Mouse (Mus musculus) ES-Bruce4 (cell line): Measurements from ENCODE around the gene Tmem80. TPM values are rescaled to one million over a fixed set of nuclear protein-coding genes. Genes with fewer than 3 reads are reported as not detected.

ENCODE experiments used
- H3K27ac ChIP-seq: 2 replicates; pipeline ENCODE4 v1.5.1; 2012; ENCODE audit warnings: low read length, inconsistent platforms; ENCODE audit not compliant: insufficient read depth
- H3K27me3 ChIP-seq: 2 replicates; pipeline ENCODE4 v1.6.1; 2012; ENCODE audit warnings: mild to moderate bottlenecking, low read length, inconsistent platforms; ENCODE audit not compliant: control insufficient read depth, poor library complexity, insufficient read depth, severe bottlenecking
- H3K36me3 ChIP-seq: 2 replicates; pipeline ENCODE4 v1.6.1; 2012; ENCODE audit warnings: inconsistent platforms, mild to moderate bottlenecking, low read length, moderate library complexity; ENCODE audit not compliant: control insufficient read depth, poor library complexity, insufficient read depth, severe bottlenecking
- H3K4me1 ChIP-seq: one replicate; pipeline ENCODE4 v1.8.1; 2011; ENCODE audit warnings: low read length; ENCODE audit not compliant: control insufficient read depth, insufficient read depth
- H3K4me3 ChIP-seq: 2 replicates; pipeline ENCODE4 v1.5.1; 2011; ENCODE audit warnings: low read depth, mild to moderate bottlenecking, low read length
- H3K9ac ChIP-seq: 2 replicates; pipeline ENCODE4 v1.6.1; 2012; ENCODE audit warnings: low read depth, mild to moderate bottlenecking, inconsistent platforms; ENCODE audit not compliant: poor library complexity, severe bottlenecking
- H3K9me3 ChIP-seq: replicated peaks from 2 replicates; pipeline ENCODE4 v1.6.1; 2012; ENCODE audit warnings: mild to moderate bottlenecking, low read length, inconsistent platforms; ENCODE audit not compliant: control insufficient read depth, poor library complexity, insufficient read depth, severe bottlenecking
- CTCF ChIP-seq: IDR thresholded peaks from one replicate; pipeline ENCODE4 v1.8.1; 2011; ENCODE audit warnings: low read depth, low read length
- EP300 ChIP-seq: IDR thresholded peaks from 2 replicates; pipeline ENCODE4 v1.6.1; 2011; ENCODE audit warnings: low read depth, low read length; ENCODE audit not compliant: insufficient read depth
- POLR2A ChIP-seq: IDR thresholded peaks from one replicate; pipeline ENCODE4 v1.8.1; 2011; ENCODE audit warnings: low read length; ENCODE audit not compliant: insufficient read depth
- polyA plus RNA-seq: library from polyadenylated mRNA; stranded (reverse); fragments of >200 nt; gene quantifications from 2 replicates; pipeline ENCODE4 v1.2.4, GENCODE M21; 2011; ENCODE audit warnings: low read depth; ENCODE audit not compliant: missing spikeins, insufficient read depth, insufficient read length

Gene Tmem80
- polyA plus RNA-seq, 1 experiment = 7.0 TPM

DNA sequence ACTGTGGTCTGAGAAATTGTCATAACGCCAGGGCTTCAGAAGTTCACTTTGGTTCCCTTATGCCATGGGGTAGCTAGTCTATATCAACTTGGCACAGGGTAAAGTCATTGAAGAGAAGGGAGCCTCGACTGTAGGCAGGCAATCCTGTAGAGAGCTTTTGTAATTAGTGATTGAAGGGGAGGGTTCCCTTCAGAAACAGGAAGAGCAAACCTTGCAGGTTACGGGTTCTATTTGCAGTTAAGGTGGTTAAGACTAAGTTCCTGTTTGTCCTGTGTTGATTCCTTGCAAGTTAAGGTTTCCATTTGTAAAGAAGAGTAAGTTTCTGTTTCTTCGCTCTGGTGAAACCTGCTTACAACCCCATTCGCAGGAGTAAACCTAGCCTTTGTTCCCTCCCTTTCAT, 42.4 kb downstream of the Tmem80 start:
- no peaks in the 10 kb centered on the region for H3K4me1 ChIP-seq
- TF ChIP-seq CTCF = no peak
- H3K9me3 ChIP-seq = no peaks in the 10 kb centered on the region
- no peaks in the 10 kb centered on the region for H3K27me3 ChIP-seq
- H3K4me3 ChIP-seq = no peak overlapping the region
- peak overlapping the region; percentile 49 for H3K27ac ChIP-seq
- no peak overlapping the region for H3K9ac ChIP-seq
- no peaks in the 10 kb centered on the region for H3K36me3 ChIP-seq

DNA sequence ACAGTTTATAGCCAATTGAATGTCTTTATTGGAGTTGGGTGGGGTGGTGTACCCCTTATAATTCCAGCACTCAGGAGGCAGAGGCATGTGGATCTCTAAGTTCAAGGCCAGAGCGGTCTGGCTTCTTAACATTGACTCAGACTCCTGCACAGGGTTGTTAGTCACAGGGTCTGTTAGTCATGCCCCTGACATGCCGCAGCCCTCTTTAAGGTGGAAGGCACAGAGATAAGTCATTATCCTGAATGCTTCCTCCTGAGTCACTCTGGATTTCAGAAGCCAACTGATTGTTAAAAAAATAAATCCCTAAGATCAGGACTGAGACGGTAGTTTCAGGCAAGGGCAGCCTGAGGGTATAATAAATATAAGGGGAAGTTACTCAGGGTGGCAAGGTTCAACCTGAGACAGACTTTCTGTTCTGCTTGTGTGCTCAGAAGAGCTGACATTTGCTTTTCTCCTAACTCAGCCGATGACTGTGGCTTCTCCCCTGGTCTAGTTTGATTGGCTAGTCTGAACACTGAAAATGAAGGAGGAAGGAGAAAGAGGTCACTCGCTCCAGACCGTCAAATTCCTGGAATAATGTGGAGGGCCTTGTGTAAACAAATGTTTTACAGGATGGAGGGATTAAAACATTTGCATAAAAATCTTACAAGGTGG, 44.5 kb downstream of the Tmem80 start:
- H3K27me3 ChIP-seq = no peaks in the 10 kb centered on the region
- TF ChIP-seq POLR2A (no peak), EP300 (peak; percentile 68; the same call in 1 of the 2 replicates)
- H3K4me3 ChIP-seq = no peak overlapping the region
- no peaks in the 10 kb centered on the region for H3K36me3 ChIP-seq
- no peaks in the 10 kb centered on the region for H3K4me1 ChIP-seq
- H3K9ac ChIP-seq = peak overlapping the region; percentile 63
- H3K9me3 ChIP-seq = no peaks in the 10 kb centered on the region
- H3K27ac ChIP-seq = peak overlapping the region; percentile 91

DNA sequence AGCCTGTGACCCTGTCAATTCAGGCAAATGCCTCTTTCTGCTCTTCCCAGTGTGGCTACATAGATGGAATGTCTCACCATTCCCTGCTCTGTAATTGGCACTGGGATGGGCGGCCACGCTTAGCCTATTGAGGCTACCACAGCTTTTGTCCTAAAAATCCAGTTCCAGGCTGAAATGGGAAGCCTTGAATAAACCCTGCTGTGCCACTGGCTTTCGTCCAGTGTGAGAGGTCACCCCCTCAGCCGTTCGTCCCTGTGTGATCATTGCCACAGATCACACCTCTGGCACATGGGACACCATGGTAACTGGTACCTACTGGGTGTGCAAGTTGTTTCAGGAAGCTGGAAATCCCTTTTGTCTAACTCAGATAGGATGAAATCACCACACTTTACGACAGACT, 46.1 kb downstream of the Tmem80 start:
- H3K27me3 ChIP-seq = no peaks in the 10 kb centered on the region
- H3K4me3 ChIP-seq = no peak overlapping the region
- H3K4me1 ChIP-seq = no peaks in the 10 kb centered on the region
- peak overlapping the region; percentile 69 for H3K27ac ChIP-seq
- TF ChIP-seq CTCF (no peak), EP300 (no peak), POLR2A (no peak)
- no peak overlapping the region for H3K9ac ChIP-seq
- no peaks in the 10 kb centered on the region for H3K9me3 ChIP-seq
- no peaks in the 10 kb centered on the region for H3K36me3 ChIP-seq

DNA sequence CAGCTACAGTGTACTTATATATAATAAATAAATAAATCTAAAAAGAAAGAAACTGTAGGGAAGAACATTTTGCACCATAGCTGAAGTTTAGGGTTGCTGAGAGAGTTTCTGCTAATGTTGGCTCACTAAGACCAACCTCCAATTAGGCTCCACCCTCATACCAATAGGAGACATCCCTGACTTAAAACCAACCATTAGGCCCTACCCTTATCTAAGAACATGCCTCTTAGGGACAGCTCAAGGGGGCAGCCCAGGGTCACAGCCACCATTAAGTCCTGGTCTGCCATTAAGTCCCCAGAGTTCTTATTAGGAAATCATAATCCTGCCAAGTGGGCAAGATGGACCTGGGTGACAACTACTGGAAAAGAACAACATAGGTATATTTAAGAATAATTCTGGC, 46.9 kb downstream of the Tmem80 start:
- Histone ChIP-seq H3K27me3 (no peaks in the 10 kb centered on the region), H3K9ac (no peak overlapping the region), H3K9me3 (no peaks in the 10 kb centered on the region), H3K27ac (no peak overlapping the region), H3K4me1 (no peaks in the 10 kb centered on the region), H3K4me3 (no peak overlapping the region), H3K36me3 (no peaks in the 10 kb centered on the region)
- TF ChIP-seq EP300 (no peak), POLR2A (no peak), CTCF (no peak)

DNA sequence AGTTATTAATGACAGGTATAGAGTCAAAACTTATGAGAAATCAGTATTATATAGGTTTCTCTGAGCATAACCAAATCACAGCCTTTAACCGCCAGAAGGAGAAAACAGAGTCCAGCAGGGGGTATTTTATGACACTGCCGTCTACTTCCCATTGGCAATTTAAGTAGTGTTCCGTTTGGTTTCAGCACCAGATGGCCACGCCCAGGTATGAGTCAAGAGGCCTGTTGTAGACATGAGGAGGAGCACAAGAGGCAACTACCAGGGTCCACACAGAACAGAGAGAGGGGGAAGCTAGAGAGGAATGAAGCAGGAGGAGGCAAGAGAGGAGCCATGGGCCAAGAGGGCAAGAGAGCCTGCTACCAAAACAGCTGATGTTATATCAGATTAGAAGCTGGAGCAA, 52.0 kb downstream of the Tmem80 start:
- Histone ChIP-seq H3K27ac (peak overlapping the region; percentile 37; the same call in 1 of the 2 replicates), H3K36me3 (no peaks in the 10 kb centered on the region), H3K9me3 (no peaks in the 10 kb centered on the region), H3K27me3 (no peaks in the 10 kb centered on the region), H3K4me1 (peaks cover 2% of the 10 kb centered on the region), H3K9ac (no peak overlapping the region), H3K4me3 (no peak overlapping the region)
- no peak for TF ChIP-seq EP300
- no peak for TF ChIP-seq POLR2A
- no peak for TF ChIP-seq CTCF

DNA sequence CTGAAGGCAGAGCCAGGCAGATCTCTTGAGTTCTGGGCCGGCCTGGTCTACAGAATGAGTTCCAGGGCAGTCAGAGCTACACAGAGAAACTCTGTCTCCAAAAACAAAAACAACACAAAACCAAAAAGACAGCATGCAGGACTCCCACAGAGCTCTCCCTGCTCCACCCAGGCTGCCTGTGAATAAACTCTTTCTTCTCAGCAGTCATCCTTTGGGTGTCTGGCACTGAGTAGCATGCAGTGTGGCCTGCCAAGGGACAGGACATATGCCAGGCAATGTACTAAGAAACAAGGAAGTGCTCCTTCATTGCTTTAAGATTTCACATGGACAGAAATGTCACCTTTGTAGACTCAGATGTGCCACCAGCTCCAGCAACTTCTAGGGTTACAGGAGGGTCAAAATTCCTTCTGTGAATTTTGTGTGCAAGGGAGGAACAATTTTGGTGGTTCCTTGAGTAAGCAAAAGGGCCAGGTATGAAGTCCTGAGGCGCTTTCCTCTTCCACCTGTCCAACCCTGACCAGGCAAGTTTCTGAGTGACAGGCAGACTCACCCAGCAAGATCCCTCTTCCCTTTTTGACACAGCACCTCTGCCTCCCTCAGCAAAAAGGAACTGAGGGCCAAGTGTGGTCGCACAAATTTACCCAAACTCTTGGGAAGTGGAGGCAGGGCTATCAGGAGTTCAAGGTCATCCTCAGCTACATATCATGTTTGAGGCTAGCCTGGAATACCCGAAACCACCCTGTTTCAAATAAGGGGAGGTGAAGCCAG, 53.7 kb downstream of the Tmem80 start:
- no peak for TF ChIP-seq EP300
- TF ChIP-seq CTCF = no peak
- TF ChIP-seq POLR2A = no peak
- Histone ChIP-seq H3K36me3 (no peaks in the 10 kb centered on the region), H3K9me3 (no peaks in the 10 kb centered on the region), H3K9ac (no peak overlapping the region), H3K4me1 (peaks cover 2% of the 10 kb centered on the region), H3K27ac (no peak overlapping the region), H3K4me3 (no peak overlapping the region), H3K27me3 (no peaks in the 10 kb centered on the region)

Other genes starting within 250 kb of the Tmem80 start
- gene Pkp3, start 249.5 kb upstream of the Tmem80 start, polyA plus RNA-seq = 19.6 and 22.0 TPM in 2 replicates
- gene Sigirr, start 227.2 kb upstream of the Tmem80 start, polyA plus RNA-seq = 15.4 and 23.2 TPM in 2 replicates
- 19.1 and 22.1 TPM in 2 replicates for gene Ano9, start 209.9 kb upstream of the Tmem80 start, polyA plus RNA-seq
- gene Ptdss2, start 205.4 kb upstream of the Tmem80 start, polyA plus RNA-seq = 42.5 and 55.3 TPM in 2 replicates
- gene Rnh1, start 154.9 kb upstream of the Tmem80 start, polyA plus RNA-seq = 44.8 and 48.5 TPM in 2 replicates
- 50.5 and 51.8 TPM in 2 replicates for gene Hras, start 133.7 kb upstream of the Tmem80 start, polyA plus RNA-seq
- 3.3 and 3.4 TPM in 2 replicates for gene Lrrc56, start 133.6 kb upstream of the Tmem80 start, polyA plus RNA-seq
- 5.9 and 6.6 TPM in 2 replicates for gene Lmntd2, start 113.7 kb upstream of the Tmem80 start, polyA plus RNA-seq
- gene Rassf7, start 111.9 kb upstream of the Tmem80 start, polyA plus RNA-seq = 29.6 and 36.3 TPM in 2 replicates
- 99.5 and 99.9 TPM in 2 replicates for gene Phrf1, start 99.0 kb upstream of the Tmem80 start, polyA plus RNA-seq
- gene Irf7, start 61.3 kb upstream of the Tmem80 start, polyA plus RNA-seq = 0.57 TPM in 1 of 2 replicates, not detected in the other
- not detected in 2 replicates for gene Cdhr5, start 51.0 kb upstream of the Tmem80 start, polyA plus RNA-seq
- gene Sct, start 48.6 kb upstream of the Tmem80 start, polyA plus RNA-seq = 7.4 and 8.5 TPM in 2 replicates
- 0.21 and 0.65 TPM in 2 replicates for gene Drd4, start 35.7 kb upstream of the Tmem80 start, polyA plus RNA-seq
- gene Deaf1, start within 50 bp of the Tmem80 start, polyA plus RNA-seq = 79.2 and 79.4 TPM in 2 replicates
- 39.8 and 46.0 TPM in 2 replicates for gene Eps8l2, start 11.1 kb downstream of the Tmem80 start, polyA plus RNA-seq
- gene Taldo1, start 64.5 kb downstream of the Tmem80 start, polyA plus RNA-seq = 210 and 226 TPM in 2 replicates
- 36.7 and 45.4 TPM in 2 replicates for gene Gatd1, start 86.4 kb downstream of the Tmem80 start, polyA plus RNA-seq
- gene Cend1, start 101.8 kb downstream of the Tmem80 start, polyA plus RNA-seq = 1.3 and 2.2 TPM in 2 replicates
- 16.3 and 19.9 TPM in 2 replicates for gene Slc25a22, start 110.2 kb downstream of the Tmem80 start, polyA plus RNA-seq
- 22.1 and 27.6 TPM in 2 replicates for gene Pidd1, start 116.3 kb downstream of the Tmem80 start, polyA plus RNA-seq
- gene Rplp2, start 119.6 kb downstream of the Tmem80 start, polyA plus RNA-seq = 2,328 and 2,759 TPM in 2 replicates
- 33.3 and 43.5 TPM in 2 replicates for gene Pnpla2, start 127.5 kb downstream of the Tmem80 start, polyA plus RNA-seq
- 13.5 and 14.0 TPM in 2 replicates for gene Cracr2b, start 133.4 kb downstream of the Tmem80 start, polyA plus RNA-seq
- gene Cd151, start 139.7 kb downstream of the Tmem80 start, polyA plus RNA-seq = 99.0 and 107 TPM in 2 replicates
- gene Polr2l, start 147.4 kb downstream of the Tmem80 start, polyA plus RNA-seq = 12.1 and 15.3 TPM in 2 replicates
- 37.4 and 39.9 TPM in 2 replicates for gene Tspan4, start 147.5 kb downstream of the Tmem80 start, polyA plus RNA-seq
- 14.9 and 16.7 TPM in 2 replicates for gene Chid1, start 212.1 kb downstream of the Tmem80 start, polyA plus RNA-seq
- 102 and 108 TPM in 2 replicates for gene Ap2a2, start 234.4 kb downstream of the Tmem80 start, polyA plus RNA-seq